Mouse (Mus musculus): ENCODE results near the gene Inhbc.
A peak's percentile ranks its signal among the peaks of the same experiment; 100 is the strongest.

Gene Inhbc

DNA sequence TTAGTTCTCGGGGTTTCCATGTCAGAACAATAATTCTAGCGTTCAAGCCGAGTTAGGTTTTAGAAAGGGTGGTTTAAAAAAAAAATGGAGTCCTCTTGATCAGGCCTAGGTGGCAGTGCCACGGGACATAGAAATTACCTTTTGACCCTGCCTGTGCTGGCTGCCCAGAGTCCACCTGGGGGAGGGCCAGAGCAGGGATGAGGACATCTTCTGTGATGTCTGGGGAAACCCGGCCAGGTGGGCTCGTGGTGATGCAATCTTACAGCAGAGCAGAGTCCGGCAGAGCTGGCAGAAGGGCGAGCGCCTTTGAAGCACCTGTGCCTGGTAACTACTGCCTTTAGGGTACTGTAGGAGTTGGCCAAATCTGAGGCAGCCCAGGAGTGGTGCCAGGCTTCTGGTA, 18.0 kb downstream of the Inhbc start:
- DNase-seq (ENCODE audit: low read depth, low spot score) = no peak

DNA sequence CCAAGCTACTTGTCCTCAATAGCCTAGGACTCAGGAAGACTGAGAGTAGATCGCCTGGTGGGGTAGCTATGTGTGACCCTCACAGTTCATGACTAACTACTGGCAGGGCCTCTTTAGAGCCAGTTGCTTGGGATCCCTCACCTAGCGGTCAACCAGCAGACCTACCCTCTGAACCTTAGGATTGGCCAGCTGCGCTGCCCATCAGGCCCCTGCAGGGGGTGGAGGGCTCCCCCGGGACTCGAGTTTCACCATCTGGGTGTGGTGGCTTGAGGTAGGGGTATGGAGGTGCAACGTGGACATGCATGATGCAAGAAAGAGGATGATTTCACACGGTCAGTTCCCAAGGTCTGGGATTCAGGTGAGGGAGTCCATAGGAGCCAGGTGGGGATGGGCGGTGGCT, 18.5 kb downstream of the Inhbc start:
- DNase-seq (ENCODE audit: low read depth, low spot score) = no peak

DNA sequence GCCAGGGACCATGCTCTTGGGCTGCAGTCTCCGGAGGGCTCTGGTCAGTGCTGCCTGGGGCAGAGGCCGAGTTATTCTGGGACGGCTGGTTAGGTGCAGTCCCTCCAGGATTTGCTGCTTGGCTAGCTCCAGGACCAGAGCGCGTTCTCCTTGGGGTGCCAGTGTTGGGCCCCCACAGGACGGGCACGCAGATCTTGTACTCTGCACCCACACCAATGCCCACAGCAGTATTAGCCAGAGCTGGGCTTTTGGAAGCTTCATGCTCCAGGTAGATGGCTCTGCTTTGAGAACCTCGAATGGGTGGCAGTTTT, 19.0 kb downstream of the Inhbc start:
- DNase-seq (ENCODE audit: low read depth, low spot score) = no peak

DNA sequence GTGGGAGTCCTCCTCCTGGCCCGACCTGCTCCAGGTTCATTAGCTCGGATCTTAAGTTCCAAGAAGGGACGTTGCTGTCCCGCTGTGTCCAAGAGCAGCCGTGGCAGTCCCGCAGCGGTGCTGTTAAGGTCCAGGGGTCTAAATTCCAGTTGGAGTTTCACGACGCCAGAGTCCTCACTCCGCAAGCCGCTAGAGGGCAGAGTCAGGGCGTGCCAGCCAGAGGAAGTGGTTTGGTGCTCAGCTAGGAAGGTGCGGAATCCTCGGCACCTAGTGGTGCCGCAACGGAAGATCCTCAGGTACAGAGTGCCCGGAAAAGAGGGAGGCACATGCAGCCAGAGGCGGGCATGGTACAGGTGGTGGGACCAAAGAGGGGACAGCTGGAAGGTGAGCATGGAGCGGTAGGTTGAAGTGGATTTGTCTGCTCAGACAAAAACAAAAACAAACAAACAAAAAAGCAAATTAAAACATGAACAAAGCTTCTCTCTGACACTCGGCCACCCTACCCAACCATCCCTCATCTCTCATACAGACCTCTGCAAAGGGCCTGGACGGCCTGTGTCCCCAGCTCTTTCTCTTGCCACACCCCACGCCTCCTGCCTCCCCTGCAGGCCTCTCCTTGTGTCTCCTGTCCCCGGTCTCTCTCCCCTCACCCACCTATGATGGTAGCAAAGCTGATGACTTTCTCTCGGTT, 19.5 kb downstream of the Inhbc start:
- DNase-seq (ENCODE audit: low read depth, low spot score) = no peak

DNA sequence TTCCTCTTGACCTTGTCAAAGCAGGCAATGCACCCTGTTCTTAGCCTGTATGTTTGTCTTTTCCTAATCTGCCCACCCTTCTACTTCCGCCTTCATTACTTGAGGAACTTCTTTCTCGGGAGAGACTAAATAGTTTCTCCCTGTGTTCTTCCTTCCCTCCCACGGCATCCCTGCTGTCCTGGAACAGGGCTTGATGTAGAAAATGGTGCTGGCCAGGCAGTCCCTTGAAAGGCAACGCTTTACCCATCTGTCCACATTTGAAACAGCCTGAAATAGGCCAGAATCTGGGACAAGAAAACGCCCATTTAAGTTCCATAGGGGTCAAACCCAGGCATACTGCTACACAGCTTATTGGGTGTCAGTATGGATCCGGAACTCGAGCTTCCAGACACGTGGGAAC, 20.4 kb downstream of the Inhbc start:
- no peak for DNase-seq (ENCODE audit: low read depth, low spot score)

DNA sequence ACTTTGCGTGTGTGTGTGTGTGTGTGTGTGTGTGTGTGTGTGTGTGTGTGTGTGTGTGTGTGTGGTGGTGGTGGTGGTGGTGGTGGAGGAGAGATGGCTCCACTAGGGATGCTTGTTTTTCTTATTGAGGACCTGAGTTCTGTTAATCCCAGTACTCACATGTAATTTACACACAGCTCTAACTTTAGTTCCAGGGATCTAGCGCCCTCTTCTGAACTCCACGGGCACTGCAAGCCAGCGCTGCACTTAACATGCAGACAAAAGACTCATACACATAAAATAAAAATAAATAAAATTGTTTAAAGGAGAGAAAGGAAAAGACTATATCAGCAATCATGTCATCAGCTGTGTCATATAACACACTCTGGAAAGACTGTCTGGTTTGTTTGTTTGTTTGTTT, 21.3 kb downstream of the Inhbc start:
- no peak for DNase-seq (ENCODE audit: low read depth, low spot score)

DNA sequence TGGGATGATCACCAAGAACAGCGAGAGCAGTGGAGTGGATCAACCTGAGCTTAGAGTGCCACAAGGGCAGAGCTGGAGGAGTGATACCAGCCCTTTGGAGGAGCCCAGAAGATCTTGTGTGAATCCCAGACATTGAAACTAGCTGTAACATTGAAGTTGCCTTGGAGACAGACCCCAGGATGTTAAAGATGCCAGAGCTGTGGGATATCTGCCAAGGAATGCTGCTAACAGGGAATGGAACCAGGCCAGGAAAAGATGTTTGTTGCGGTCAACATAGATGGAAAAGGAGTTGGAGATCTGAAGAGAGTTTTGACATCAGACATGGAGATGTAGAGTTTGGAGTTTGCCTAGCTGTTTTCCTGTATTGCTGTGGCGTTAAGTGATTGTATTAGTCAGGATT, 24.1 kb downstream of the Inhbc start:
- no peak for DNase-seq (ENCODE audit: low read depth, low spot score)

DNA sequence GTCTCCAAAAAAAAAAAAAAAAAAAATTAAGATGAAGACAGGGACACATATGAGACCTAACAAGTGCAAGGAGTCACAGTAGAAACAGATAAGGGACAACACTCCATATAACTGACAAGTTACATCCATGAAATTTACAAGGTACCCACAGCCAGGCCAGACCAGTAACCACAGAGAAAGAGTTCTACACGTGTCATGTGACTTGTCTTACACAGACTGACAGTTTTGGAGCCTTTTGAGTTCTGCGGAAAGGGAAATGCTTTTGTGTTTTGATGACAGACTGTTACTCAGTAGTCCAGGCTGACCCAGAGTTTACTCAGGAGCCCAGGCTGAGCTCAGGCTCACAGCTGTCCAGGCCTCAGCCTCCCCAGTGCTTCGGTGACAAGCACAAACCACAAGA, 27.2 kb downstream of the Inhbc start:
- DNase-seq (ENCODE audit: low read depth, low spot score) = no peak

DNA sequence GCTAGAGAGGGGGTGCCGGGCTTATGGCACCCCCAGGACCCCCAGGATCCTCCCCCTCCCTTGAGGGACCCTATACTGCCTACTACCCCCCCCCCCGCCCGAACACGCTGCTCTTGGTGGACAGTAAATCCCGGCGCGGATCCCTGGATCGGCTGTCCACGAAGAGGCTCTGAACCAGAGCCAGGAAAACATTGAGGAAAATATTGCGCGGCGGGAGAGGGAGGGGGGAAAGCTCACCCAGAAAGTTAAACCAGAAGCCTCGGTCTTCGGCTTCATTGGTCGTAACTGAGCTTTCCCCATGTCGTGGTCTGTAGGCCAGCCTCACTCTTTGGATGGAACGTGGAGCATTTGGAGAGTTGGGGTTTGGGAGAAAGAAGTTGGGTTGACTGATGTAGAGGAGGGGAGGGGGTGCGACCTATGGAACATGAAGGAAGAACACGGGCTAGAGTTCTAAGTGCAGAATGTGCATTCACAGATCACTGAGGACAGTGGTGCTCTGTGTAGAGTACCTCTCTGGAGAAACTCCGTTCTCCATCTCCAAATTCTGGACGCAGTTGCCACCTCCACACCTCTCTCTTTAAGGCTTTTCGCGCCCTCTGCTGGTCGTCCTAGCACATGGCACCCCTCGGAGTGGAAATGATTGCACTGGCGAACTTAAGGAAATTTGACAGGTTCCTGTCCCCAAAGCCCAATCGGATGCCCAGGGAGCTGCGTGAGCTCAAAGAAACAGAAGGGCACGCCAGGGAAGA, 28.2 kb downstream of the Inhbc start, which contains the start of gene Gli1:
Gene Gli1, minus strand, starts transcription at position 84 of the 749 bp plus-strand sequence.
- DNase-seq (ENCODE audit: low read depth, low spot score) = peak; percentile 55

DNA sequence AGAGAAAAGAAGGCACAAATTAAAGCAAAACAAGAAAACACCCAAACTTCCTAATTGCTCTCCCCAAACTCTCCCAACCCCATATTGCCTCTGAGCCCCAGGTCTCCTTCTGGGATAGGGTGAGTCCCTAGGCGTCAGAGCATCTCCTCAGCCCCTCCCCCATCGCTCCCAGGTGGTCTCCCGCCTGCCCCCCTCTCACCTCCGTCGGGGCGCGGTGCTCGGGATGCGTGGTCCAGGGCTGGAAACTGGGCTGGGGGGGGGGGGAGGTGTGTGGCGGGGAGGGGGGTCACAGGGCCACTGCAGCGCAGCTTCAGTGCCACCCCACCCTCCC, 28.9 kb downstream of the Inhbc start:
- no peak for DNase-seq (ENCODE audit: low read depth, low spot score)

DNA sequence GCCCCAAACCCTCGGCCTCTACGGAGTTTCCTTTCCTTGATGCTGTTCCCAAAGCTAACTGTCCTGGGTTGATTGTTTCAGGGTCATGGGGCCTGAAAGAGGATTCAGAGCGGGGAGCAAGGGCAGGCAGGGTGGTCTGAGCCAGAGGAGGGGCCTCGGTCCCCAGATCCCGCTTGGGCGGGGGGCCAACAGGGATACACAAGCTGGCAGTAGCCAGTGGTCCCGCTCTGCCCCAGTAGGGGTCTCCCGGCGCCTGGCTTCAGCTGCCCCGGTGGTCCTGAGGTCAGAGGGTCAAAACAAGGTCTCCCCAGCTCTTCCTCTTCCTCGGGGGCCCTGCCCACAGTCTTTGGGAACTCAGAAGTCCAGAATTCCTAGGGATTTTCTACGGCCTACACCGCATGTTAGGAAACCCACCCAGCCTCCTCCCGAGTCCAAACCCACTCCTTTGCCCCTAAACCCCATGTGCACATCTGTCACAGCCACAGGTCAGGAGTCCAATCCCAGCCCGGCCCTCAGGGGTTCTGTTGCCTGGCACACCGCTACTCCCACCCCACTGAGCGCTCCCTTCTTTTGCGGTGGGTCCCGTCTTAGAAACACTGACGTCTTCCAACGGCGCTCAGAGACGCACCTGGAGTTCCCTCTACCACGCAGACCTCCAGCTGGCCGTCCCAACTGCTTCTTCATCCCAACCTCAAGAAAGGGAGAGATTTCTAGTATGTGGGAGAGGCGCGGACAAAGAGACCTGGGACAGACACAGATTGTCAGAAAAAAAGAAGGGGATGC, 29.5 kb downstream of the Inhbc start:
- no peak for DNase-seq (ENCODE audit: low read depth, low spot score)

DNA sequence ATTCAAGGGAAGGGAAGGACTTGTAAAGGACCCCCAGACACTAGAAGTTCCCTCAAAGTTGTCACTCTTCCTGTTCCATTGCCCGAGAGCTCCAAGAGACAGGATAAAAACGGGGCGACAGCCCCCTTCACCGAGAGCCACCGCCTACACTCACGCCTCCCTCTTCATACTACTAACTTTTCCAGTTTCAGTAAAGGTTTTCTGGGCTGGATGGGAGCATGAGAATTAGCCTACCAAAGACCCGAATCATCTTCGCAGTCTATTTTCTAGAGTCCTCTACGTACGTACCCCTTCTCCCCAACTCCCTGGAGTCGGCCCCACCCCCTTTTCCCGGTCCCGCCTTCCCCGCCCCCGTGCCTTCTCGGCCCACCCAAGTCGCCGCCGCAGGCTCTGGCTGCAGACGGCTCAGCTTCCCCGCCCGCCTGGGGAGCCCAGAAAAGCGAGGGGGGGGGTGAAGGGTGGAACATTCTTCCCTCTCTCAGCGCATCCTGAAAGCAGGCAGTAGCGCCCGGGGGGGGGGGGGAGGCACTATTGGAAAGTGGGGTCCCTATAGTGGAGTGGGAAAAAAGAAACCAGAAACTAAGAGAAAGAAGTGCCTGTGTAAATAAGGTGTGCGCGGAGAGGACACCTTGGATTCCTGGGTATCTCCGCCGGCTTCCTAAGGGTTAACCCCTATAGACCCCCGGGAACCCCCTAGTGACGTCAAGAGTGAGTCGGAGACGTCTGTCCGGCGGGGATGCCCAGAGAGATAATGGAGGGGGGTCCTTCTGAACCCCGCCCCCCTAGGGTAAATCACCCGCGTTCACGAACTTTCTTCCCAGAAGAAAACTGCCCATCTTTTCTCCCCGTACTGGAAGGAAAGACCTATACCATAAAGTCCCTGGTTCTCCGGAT, 30.3 kb downstream of the Inhbc start:
- DNase-seq (ENCODE audit: low read depth, low spot score) = no peak

DNA sequence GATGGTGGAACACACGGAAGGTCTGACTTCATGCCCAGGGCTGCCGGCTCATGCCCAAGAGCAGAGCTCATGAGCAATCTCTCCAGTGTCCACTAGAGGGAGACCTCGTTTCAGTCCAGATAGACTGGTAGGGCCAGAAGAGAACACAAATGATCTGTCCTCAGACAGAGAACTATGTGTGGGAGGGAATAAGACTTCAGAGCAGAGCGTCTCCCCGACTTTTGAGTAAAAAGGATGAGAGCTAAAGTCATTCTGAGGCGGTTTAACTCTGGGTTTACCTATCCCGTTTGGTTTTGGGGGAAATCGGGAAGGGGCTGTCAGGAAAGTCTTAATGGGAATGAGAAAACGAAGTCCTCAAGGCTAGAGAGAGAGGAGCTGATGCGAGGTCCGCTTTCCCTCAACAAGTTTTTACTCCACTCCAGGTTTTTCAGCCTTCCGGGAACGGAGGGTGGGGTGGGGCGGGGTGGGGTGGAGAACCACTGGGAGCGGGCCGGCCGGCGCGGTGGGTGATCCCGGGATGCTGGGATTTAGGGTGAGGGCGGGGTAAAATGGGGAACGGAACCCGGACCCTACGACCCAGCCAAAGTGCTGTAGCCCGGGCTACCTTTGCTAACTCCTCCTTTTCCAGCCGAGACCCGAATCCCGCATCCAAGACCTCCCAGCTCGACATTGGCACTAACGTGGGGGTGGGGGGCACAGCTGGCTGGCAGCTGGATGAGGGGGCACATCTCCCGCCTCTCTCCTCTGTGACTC, 31.1 kb downstream of the Inhbc start:
- DNase-seq (ENCODE audit: low read depth, low spot score) = peak; percentile 67

DNA sequence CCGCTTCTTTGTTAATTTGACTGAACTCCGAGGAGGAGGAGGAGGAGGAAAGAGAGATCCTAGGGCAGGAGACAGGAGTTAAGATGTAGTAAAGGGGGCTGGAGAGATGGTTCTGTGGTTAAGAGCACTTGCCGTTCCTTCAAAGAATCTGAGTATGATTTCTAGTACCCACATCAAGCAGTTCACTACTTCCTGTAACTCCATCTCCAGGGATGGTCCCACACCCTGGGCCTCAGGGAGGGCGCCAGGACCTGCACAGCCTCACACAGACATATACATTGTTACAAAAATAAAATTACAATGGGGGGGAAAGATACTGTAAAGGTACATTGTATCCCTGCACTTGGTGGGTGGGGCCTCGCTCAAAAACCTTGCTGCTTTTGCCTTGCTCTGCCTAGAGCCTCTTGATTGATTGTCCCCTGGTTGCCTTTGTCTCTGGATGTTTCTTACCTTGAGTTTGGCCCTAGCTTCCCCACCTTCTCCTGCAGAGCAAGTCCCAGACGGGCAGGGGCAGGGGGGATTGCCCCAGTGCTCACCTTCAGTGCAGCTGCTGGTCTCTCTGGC, 32.6 kb downstream of the Inhbc start:
- no peak for DNase-seq (ENCODE audit: low read depth, low spot score)

DNA sequence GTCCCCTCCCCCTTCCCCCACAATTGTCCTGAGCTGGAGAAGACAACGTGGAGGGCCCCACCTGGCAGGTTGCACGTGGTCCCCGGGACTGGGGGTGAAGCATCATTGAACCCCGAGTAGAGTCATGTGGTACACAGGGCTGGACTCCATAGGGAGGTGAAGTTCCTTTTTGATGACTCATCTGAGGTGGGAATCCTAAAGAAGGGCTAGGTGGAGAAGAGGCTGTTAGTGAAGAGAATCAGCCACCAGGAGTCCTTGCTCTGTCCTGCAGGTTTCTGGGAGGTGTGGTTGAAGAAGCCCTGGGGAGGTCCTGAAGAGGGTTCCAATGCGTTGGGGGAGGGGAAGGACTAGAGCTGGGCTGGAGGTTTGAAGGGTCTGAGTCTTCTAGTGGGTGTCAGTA, 33.3 kb downstream of the Inhbc start:
- DNase-seq (ENCODE audit: low read depth, low spot score) = no peak

DNA sequence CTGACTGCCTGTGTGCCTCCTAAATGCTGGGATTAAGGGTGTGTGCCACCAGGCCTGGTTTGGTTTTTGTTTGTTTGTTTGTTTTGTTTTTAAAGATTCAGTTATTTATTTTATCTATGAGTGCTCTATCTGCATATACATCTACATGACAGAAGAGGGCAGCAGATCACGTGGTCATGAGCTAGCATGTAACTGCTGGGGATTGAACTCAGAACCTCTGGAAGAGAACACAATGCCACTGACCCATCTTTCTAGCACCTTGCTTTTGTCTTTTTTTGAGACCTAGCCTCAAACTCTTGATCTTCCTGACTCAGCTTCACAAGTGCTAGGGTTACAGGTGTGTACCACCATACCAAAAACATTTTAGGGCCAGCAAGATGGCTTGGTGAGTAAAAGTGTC, 35.0 kb downstream of the Inhbc start:
- DNase-seq (ENCODE audit: low read depth, low spot score) = no peak

DNA sequence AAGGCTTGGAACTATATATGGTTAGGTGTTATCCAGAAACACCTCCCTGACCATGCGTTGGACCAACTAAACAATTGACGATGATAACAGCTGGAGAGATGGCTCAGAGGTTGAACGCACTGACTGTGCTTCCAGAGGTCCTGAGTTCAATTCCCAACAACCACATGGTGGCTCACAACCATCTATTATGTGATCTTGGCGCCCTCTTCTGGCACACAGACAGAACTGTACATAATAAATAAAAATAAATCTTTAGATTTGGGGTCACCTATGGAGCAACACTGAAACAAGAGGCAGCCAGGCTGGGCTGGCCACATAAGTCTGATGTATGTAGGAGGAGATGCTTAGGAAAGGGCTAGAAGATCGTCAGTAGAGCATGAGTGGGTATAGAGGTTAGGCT, 37.1 kb downstream of the Inhbc start:
- DNase-seq (ENCODE audit: low read depth, low spot score) = no peak

DNA sequence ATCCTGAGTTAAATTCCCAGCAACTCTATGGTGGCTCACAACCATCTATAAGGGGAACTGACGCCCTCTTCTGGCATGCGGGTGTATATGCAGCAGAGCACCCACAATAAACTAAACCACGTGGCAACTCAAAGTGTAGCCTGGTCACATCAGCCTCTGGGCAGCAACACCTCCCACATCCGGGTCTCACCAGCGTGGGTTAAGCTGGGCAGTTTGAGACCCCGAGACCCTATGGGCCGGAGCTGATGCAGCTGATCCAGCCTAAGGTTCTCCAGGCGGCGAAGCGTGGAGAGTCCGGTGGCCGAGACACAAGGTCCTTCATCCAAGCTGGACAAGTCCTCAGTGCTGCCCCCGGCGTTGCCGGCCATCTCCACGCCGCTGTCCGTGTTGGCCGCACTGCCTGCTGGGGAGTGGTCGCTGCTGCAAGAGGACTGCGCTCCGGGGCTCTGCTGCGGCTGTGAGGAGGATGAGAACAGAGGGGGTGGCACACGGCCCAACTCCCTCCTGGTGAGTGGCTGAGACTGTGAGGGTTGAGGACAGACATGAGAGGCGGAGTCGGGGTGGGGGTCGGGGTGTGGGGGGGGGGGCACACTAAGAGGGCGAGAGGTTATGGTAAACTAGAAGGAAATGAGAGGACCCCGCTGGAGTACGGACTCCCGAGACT, 37.9 kb downstream of the Inhbc start:
- no peak for DNase-seq (ENCODE audit: low read depth, low spot score)

DNA sequence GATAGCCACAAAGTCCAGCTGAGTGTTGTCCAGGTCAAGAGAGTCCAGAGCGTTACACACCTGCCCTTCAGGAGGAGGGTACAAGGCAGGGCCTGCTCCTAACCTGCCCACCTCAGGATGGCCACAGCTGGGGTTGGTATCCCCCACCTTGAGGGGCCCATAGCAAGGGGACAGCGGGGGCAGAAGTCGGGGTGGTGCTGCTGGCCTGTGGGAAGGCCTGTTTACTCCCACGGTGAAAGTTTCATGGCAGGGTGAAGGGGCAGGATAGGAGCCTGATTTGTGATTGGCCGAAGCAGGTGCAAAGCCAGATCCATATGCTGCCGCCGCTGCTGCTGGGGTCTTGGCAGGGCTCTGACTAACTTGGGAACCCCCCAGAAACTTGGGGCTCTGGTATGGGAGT, 40.0 kb downstream of the Inhbc start:
- no peak for DNase-seq (ENCODE audit: low read depth, low spot score)

DNA sequence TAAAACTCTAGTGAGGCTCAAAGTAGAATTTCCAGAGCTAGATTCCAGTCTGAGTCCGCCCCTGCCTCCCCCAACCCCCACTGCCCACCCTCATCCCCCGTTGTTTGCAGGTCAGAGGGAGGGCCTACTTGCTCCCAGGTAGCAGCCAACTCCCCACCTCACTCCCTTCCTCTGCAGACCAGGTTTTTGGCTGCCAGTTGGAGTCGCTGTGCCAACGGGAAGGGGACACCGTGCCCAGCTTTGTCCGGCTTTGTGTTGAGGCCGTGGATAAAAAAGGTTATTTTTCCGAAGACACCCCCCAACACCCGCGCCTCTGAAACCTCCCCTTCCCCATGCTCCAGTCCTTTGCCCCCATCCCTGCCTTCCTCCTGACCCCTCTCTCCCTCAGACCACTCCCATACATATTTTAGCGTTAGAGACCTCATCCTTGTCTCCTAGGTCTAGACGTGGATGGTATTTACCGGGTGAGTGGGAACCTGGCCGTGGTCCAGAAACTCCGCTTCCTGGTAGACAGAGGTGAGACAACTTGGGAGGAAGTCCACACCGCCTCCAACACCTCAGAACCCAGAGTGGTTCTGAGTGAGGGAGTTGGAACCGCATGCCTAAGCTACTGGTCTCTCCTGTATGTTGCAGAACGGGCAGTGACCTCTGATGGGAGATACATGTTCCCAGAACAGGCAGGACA, 42.6 kb downstream of the Inhbc start:
- DNase-seq (ENCODE audit: low read depth, low spot score) = no peak
